Mouse (Mus musculus) liver, embryonic 12.5 days (tissue): ENCODE data around the gene Arsj. TPM values are rescaled to one million over a fixed set of nuclear protein-coding genes. Genes with fewer than 3 reads are reported as not detected.

Experiments
- ATAC-seq: fragments of 200-750 bp; cut with Nextera tagmentation; 2 replicates; pipeline ENCODE4 v1.8.0; 2017; ENCODE audit warnings: moderate number of reproducible peaks, mild to moderate bottlenecking, moderate library complexity
- H3K27ac ChIP-seq: fragments of 300-500 bp; sonication (generic); 2 replicates; pipeline ENCODE4 v1.5.1; 2016; ENCODE audit warnings: mild to moderate bottlenecking
- H3K27me3 ChIP-seq: fragments of 300-500 bp; sonication (generic); replicated peaks from 2 replicates; pipeline ENCODE4 v1.6.1; 2016; ENCODE audit warnings: mild to moderate bottlenecking, moderate library complexity
- H3K36me3 ChIP-seq: fragments of 300-500 bp; sonication (generic); 2 replicates; pipeline ENCODE4 v1.6.1; 2016; ENCODE audit warnings: mild to moderate bottlenecking, moderate library complexity
- H3K4me1 ChIP-seq: fragments of 300-500 bp; sonication (generic); 2 replicates; pipeline ENCODE4 v1.6.1; 2016
- H3K4me2 ChIP-seq: fragments of 300-500 bp; sonication (generic); 2 replicates; pipeline ENCODE4 v1.6.1; 2016; ENCODE audit warnings: mild to moderate bottlenecking, moderate library complexity
- H3K4me3 ChIP-seq: fragments of 300-500 bp; sonication (generic); 2 replicates; pipeline ENCODE4 v1.5.1; 2016; ENCODE audit warnings: mild to moderate bottlenecking, moderate library complexity
- H3K9ac ChIP-seq: fragments of 300-500 bp; sonication (generic); 2 replicates; pipeline ENCODE4 v1.6.1; 2016; ENCODE audit warnings: mild to moderate bottlenecking, moderate library complexity
- H3K9me3 ChIP-seq: fragments of 300-500 bp; sonication (generic); replicated peaks from 2 replicates; pipeline ENCODE4 v1.6.1; 2016; ENCODE audit warnings: mild to moderate bottlenecking, moderate library complexity
- WGBS: fragments of 180-500 bp; shearing (Covaris S2); methylation state at CpG from one replicate; pipeline ENCODE4 v1.1.7; 2016; ENCODE audit not compliant: insufficient replicate concordance; 5-methylcytosine and 5-hydroxymethylcytosine counted together
- polyA plus RNA-seq: library from polyadenylated mRNA; unstranded; fragments of >200 nt; fragmentation: Nextera tagmentation; extraction: Ambion mirVana; gene quantifications from 2 replicates; pipeline ENCODE4 v1.2.1, GENCODE M21; 2016

The Arsj gene
- polyA plus RNA-seq: not detected in 2 replicates

DNA sequence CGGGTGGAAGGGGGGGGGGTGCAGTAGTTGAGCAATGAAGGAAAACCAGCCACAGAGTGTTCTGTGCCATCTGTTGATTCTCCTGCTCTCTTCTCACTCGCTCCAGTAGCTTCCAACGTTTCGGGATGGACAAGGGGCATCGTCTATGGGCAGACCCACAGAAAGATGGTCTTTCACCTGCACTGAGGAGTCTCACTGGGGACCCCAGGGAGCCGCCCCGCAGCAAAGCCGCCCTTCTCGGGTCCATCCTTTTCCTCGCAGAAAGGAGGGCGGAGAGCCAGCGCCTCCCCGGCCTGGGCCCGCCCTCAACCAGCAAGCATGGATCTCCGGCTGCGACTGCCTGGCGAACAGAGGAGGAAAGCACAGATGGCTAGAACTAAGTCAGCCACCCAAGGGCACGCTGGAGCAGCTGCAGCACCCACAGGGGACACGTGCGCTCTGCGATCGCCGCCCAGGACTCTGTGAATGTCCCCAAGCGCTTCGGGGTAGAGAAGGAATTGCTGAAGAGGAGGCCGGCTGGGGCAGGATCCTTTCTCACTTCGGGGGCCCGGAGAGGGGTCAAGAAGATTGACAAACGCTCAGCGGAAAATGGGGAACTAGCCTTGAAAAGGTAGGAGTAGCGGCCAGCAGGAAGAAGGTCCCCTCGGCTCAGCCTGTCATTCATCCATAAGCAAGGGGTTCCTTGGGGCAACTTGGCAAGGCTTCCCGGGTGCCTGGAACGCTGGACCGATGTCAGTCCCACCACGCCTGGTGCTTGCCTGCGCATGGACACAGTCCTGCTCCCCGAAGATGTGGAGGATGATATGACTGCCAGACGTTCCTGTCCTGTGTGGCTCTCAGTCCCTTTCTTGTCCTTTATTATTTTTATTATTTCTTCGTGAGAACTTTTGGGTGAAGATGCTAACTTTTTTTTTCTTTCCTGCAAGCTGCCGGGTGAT is at the start of gene Arsj:
Gene Arsj (plus strand): TSS at position 117 of the 938 bp plus-strand sequence.
- Histone ChIP-seq H3K9me3 (no peaks in the 10 kb centered on the region), H3K4me1 (no peaks in the 10 kb centered on the region), H3K27me3 (peaks cover 15% of the 10 kb centered on the region), H3K9ac (no peak within 1 kb of the TSS), H3K36me3 (no peaks in the 10 kb centered on the region), H3K4me3 (peak within 1 kb of the TSS; percentile 30), H3K27ac (no peak within 1 kb of the TSS), H3K4me2 (peak within 1 kb of the TSS; percentile 57)
- ATAC-seq: no peak
- 11% methylated on average over 40 of the region's 41 CpGs for WGBS

DNA sequence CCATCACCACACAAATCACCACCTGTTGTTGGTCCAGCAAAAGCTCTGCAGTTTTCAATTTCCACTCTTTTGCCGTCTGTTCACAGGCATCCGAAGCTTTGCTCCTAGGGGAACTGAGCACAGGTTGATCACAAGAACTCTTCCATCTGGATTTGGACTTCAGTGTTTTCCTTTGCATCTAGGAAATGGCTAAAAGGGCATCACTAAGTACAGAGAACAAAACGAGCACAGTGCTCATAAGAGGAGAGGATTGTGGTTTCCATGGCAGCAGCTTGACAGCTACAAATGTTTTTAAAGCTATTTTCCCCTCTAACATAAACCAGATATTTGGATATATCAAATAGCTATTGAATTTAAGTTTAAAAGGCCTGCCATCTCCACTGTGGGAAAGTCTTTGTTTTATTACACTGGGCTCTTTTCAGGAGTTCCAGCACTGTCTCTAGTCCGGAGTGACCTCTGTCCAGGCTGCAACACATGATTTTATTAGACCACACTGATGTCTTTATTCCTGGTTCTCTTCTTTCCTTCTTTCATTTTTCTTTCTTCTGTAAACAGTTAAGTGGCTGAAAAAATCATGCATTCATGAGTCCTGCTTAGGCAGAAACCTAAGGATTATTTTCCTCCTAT is 38.5 kb upstream of the Arsj start:
- Histone ChIP-seq H3K4me3 (no peak overlapping the region), H3K9ac (no peak overlapping the region), H3K27ac (no peak overlapping the region), H3K36me3 (no peaks in the 10 kb centered on the region), H3K4me1 (no peaks in the 10 kb centered on the region), H3K4me2 (no peak overlapping the region), H3K9me3 (no peaks in the 10 kb centered on the region), H3K27me3 (no peaks in the 10 kb centered on the region)
- no peak for ATAC-seq
- 66% methylated on average over 4 of the region's 4 CpGs for WGBS

DNA sequence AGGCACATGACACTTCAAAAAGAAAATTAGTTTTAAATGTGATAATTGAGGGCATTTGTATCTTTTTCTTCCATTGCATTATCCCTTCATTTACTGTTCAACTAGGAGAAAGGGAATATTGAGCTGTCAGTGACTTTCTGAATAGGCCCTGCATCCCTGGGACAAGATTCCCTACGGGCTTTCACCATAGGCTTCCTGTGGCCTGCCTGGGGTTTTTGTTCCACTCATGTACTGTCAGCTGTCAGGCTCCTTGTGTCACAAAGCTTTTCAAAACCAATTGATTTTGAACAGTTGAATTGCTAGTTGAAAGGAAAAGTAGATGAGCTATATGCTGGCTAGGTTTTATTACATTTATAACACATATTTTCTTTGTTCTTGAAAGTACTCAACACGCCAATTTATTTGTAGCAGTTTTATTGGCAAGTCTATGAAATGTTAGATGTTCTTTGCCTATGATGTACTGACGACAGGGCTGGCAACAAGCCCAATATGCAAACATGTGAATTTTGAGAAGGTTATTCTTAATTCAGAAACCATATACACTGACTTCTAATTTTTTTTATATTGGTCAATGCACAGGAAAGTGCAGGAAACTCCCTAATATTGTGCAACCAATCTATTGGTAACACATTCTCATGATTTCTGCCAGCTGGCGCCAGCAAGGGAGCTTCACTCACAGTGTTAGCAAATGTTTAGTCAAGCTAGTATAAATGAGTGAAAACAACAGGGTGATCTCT is 37.4 kb upstream of the Arsj start:
- no peak overlapping the region for H3K4me2 ChIP-seq
- H3K4me1 ChIP-seq: no peaks in the 10 kb centered on the region
- H3K4me3 ChIP-seq: no peak overlapping the region
- no peaks in the 10 kb centered on the region for H3K27me3 ChIP-seq
- 56% methylated on average over 4 of the region's 4 CpGs for WGBS
- H3K36me3 ChIP-seq: no peaks in the 10 kb centered on the region
- H3K9me3 ChIP-seq: no peaks in the 10 kb centered on the region
- no peak overlapping the region for H3K27ac ChIP-seq
- no peak for ATAC-seq
- H3K9ac ChIP-seq: no peak overlapping the region

DNA sequence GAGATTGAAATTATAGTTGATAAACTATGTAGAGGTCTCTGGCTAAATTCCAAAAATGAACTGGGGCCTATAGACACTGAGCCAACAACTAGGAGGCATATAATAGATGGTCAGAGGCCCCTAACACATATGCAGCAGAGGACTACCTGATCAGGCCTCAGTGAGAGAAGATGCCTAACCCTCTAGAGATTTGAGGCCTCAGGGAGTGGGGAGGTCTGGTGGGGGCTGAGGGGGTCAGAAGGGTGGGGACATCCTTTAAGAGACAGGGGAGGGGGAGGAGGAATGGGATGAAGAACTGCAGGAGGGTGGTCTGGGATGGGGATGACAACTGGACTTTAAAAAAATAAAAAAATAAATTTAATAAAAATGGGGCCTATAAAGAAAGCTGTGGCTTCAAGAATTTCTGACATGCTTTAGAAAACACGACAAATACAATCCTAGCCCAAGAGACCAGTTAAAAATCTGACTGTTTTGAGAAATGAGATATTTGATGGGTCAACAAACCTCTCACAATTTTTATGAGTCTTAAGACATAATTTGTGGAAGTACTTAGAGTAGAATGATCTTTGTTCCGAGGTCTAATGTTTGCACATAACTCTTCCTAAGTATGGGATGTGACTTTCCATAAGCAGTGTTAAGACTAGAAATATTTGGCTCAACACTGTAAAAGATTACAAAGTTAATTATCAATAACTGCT is 36.7 kb upstream of the Arsj start:
- no peaks in the 10 kb centered on the region for H3K36me3 ChIP-seq
- no peak for ATAC-seq
- H3K9ac ChIP-seq: no peak overlapping the region
- no peak overlapping the region for H3K4me3 ChIP-seq
- 62% methylated on average over 2 of the region's 2 CpGs for WGBS
- H3K27ac ChIP-seq: no peak overlapping the region
- no peaks in the 10 kb centered on the region for H3K4me1 ChIP-seq
- H3K27me3 ChIP-seq: no peaks in the 10 kb centered on the region
- no peaks in the 10 kb centered on the region for H3K9me3 ChIP-seq
- no peak overlapping the region for H3K4me2 ChIP-seq

DNA sequence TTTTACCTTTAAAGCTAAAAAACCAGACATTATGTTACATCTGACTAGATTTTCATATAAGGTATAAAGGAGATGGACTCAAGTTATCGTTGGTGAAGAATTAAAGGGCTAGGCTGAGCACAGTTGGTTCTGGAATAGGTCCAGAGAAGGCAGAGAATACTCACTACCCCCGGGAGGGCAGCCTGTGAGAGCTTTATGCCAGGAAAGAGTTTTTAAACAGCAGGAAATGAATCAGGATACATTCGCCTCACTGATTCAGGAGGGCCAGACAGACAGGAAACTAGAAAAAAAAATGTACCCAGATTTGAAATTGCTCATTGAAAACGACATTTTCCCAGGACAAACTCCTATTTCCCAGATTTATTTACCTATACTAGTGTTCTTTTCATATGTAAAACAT is 28.2 kb upstream of the Arsj start:
- Histone ChIP-seq H3K4me2 (no peak overlapping the region), H3K4me3 (no peak overlapping the region), H3K4me1 (no peaks in the 10 kb centered on the region), H3K9me3 (no peaks in the 10 kb centered on the region), H3K36me3 (no peaks in the 10 kb centered on the region), H3K9ac (no peak overlapping the region), H3K27ac (no peak overlapping the region), H3K27me3 (no peaks in the 10 kb centered on the region)
- 38% methylated on average over 4 of the region's 4 CpGs for WGBS
- no peak for ATAC-seq

DNA sequence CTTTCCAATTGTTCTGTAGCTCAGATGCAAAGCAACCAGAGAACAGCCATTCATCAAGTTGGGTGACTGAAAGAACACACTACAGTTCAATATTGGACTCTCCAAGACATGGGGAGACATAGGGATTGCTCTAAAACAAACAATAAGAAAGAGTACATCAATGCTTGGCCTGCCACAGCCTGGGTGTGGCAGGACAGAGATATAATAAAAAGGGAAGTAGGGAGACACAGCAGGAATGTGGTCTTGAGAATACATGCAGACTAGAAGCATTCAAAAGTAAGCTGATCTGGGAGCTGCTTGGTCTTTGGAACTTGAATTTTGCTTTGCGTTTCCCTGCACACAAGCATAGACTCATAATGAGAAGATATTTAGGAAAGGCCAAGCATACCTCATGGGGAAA is 18.7 kb upstream of the Arsj start:
- Histone ChIP-seq H3K4me2 (no peak overlapping the region), H3K4me1 (no peaks in the 10 kb centered on the region), H3K9ac (no peak overlapping the region), H3K36me3 (no peaks in the 10 kb centered on the region), H3K27me3 (no peaks in the 10 kb centered on the region), H3K27ac (no peak overlapping the region), H3K9me3 (no peaks in the 10 kb centered on the region), H3K4me3 (no peak overlapping the region)
- ATAC-seq: no peak
- 74% methylated on average over 1 of the region's 1 CpGs for WGBS

DNA sequence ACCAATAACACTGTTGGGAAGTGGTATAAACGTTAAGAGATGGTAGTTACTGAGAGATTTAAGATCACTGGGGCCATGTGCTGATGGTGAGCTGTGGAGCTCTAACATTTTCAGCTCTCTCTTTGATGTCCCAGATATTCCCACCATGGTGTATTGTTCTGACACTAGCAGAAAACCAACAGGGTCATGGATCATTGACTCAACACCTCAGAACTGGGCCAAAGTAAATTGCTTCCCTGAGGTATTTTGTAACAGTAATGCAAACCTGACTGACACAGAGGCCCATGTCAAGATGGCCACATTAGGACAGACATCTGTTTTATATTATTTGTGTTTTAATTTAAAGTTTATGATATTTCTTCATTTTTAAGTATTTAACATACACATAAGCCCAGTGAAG is 3.7 kb upstream of the Arsj start:
- no peak overlapping the region for H3K27ac ChIP-seq
- H3K4me2 ChIP-seq: no peak overlapping the region
- WGBS: 13% methylated on average over 1 of the region's 1 CpGs
- no peaks in the 10 kb centered on the region for H3K9me3 ChIP-seq
- no peak overlapping the region for H3K4me3 ChIP-seq
- H3K36me3 ChIP-seq: no peaks in the 10 kb centered on the region
- peaks cover 15% of the 10 kb centered on the region for H3K27me3 ChIP-seq
- H3K4me1 ChIP-seq: no peaks in the 10 kb centered on the region
- ATAC-seq: no peak
- H3K9ac ChIP-seq: no peak overlapping the region

DNA sequence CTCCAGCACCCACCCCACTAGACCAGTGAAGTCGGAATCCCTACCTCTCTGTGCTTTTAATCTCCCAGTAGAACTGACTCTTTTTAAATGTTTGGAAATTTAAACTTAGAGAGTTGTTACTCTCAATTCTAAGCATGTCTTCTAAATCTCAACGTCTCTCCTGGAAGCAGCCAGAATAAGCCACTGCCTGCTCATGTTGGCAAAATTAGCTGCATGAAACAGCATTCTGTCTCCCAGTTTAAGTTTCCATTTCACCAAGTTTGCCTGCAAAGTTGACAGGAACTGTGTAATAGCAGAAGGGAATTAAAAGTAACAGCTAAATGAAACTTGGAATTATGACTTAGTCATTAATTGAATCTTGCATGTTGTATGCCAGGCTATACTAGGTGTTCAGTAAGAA is 1.1 kb upstream of the Arsj start:
- no peaks in the 10 kb centered on the region for H3K9me3 ChIP-seq
- ATAC-seq: no peak
- WGBS: 61% methylated on average over 2 of the region's 2 CpGs
- no peak overlapping the region for H3K4me2 ChIP-seq
- no peak overlapping the region for H3K4me3 ChIP-seq
- H3K4me1 ChIP-seq: no peaks in the 10 kb centered on the region
- no peak overlapping the region for H3K27ac ChIP-seq
- H3K9ac ChIP-seq: no peak overlapping the region
- H3K36me3 ChIP-seq: no peaks in the 10 kb centered on the region
- peaks cover 15% of the 10 kb centered on the region for H3K27me3 ChIP-seq

DNA sequence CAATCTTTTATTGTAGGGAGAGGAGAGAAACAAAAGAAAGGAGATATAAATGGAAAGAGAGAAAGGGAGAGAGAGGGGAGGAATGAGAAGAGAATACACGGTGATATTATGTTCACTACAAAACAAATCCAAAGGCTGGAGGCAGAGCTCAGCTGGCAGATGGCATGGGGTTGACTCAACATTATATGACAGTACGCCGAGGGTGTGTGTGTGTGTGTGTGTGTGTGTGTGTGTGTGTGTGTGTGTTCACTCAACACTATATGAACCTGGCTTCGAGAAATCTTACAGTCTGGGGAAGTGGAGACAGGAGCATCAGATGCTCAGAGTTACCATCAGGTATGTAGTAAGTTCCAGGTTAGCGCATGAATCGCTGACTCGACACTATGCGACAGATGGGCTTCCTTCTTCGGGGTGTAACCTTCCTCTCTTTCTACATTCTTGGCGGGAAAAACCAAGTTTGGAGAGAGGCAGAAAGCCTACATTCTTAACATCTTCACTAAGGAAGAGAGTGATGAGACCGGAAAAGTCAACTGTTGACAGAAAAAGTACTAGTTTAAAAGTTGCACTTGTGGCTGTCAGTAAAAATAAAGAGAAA is 456 bp upstream of the Arsj start:
- Histone ChIP-seq H3K27ac (no peak overlapping the region), H3K4me1 (no peaks in the 10 kb centered on the region), H3K9me3 (no peaks in the 10 kb centered on the region), H3K4me2 (no peak overlapping the region), H3K9ac (no peak overlapping the region), H3K27me3 (peaks cover 15% of the 10 kb centered on the region), H3K36me3 (no peaks in the 10 kb centered on the region), H3K4me3 (no peak overlapping the region)
- ATAC-seq: no peak
- 62% methylated on average over 11 of the region's 11 CpGs for WGBS

DNA sequence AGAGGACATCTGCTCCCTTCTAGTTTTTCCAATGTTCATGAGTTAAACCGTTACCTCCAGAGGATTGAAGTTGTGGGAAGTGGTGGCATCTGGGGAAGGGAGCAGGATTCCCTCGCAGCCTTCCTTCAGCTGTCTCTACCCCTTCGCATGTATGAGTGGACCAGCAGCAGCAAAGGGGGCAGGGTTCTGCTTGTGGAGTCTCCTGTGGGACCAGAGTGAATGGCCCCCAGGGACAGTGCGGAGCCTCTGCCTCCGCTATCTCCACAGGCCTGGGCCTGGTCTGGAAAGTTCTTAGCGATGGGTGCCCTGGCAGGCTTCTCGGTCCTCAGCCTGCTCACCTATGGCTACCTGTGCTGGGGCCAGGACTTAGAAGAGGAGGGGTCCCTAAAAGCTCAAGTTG is 1.1 kb downstream of the Arsj start:
- no peak overlapping the region for H3K9ac ChIP-seq
- no peaks in the 10 kb centered on the region for H3K9me3 ChIP-seq
- 72% methylated on average over 7 of the region's 7 CpGs for WGBS
- no peak overlapping the region for H3K4me2 ChIP-seq
- no peak overlapping the region for H3K4me3 ChIP-seq
- peaks cover 15% of the 10 kb centered on the region for H3K27me3 ChIP-seq
- no peaks in the 10 kb centered on the region for H3K36me3 ChIP-seq
- no peak overlapping the region for H3K27ac ChIP-seq
- no peak for ATAC-seq
- H3K4me1 ChIP-seq: no peaks in the 10 kb centered on the region

DNA sequence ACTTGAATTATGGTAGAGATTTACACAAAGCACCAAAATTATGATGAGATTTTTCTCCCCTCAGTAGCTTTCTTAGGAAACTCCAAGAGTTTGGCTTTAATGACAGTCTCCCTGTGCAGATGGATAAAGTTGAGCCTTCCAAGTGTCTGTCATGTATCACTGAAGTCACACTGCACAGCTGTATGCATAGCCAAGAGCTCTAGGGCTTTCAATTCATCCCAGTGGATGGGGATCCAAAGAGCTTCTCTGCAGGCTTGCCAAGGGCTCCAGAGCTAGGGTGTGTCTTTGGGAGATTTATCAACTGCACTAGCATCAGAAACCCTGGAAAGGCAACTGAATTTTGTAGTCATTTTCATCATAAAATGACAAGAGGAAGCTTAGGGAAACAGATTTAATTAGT is 7.1 kb downstream of the Arsj start:
- Histone ChIP-seq H3K36me3 (no peaks in the 10 kb centered on the region), H3K4me2 (no peak overlapping the region), H3K27ac (no peak overlapping the region), H3K4me3 (no peak overlapping the region), H3K9ac (no peak overlapping the region), H3K9me3 (no peaks in the 10 kb centered on the region), H3K4me1 (no peaks in the 10 kb centered on the region), H3K27me3 (no peaks in the 10 kb centered on the region)
- ATAC-seq: no peak
